Comparison of ENCODE assay signal across 8 mouse cellular contexts in genomic region chr10:110733343-110733742, GRCm38 (mm10). TPM values are rescaled to one million over a fixed set of nuclear protein-coding genes. Genes with fewer than 3 reads are reported as not detected.
A peak's percentile ranks its signal among the peaks of the same experiment; 100 is the strongest.
DNase-seq lines count a peak whose midpoint lies in the region; ATAC-seq and TF ChIP-seq lines count a peak whose summit lies in the region.
"Had no signal": no experiment of that assay in that cellular context is flagged by ENCODE, and none has a peak within 500 bp of the region (broad histone marks: within the 10 kb centered on the region; RNA-seq: fewer than 3 reads in every experiment).

No protein-coding gene starts in this region.

- H3K27me3 ChIP-seq in embryonic facial prominence, embryonic 14.5 days (replicated peaks; ENCODE audit: control insufficient read depth, insufficient read depth, low read length) = no peaks in the 10 kb centered on the region
- H3K27me3 ChIP-seq in lung, embryonic 16.5 days (ENCODE audit: control insufficient read depth, insufficient read depth, low read depth, low read length) = no peaks in the 10 kb centered on the region

- TF ChIP-seq CTCF in bone marrow, adult 2 months (IDR thresholded peaks at IDR 0.05; ENCODE audit: control insufficient read depth, insufficient read depth, low read length) = peak; percentile 64

- H3K36me3 ChIP-seq in embryonic facial prominence, embryonic 14.5 days (ENCODE audit: control insufficient read depth, insufficient read depth, low read length) = no peaks in the 10 kb centered on the region
- no peaks in the 10 kb centered on the region for H3K36me3 ChIP-seq in lung, embryonic 16.5 days (ENCODE audit: control insufficient read depth, insufficient read depth, low read length)

- no peak overlapping the region for H3K9ac ChIP-seq in embryonic facial prominence, embryonic 14.5 days (ENCODE audit: low read depth, low read length)
- no peak overlapping the region for H3K9ac ChIP-seq in lung, embryonic 16.5 days (ENCODE audit: low read length)

- no peak for TF ChIP-seq POLR2A in bone marrow, adult 2 months (IDR thresholded peaks at IDR 0.05; ENCODE audit: borderline replicate concordance, control insufficient read depth, low read depth, low read length)

- WGBS in bone marrow, adult 2 months = 7% methylated on average over 6 of the region's 6 CpGs
- WGBS in embryonic facial prominence, embryonic 14.5 days = 23% methylated on average over 6 of the region's 6 CpGs
- 20% methylated on average over 6 of the region's 6 CpGs for WGBS in lung, embryonic 16.5 days

- H3K4me1 ChIP-seq in bone marrow, adult 2 months (ENCODE audit: control insufficient read depth, insufficient read depth, low read length) = no peaks in the 10 kb centered on the region
- H3K4me1 ChIP-seq in embryonic facial prominence, embryonic 14.5 days (ENCODE audit: control insufficient read depth, insufficient read depth, low read length) = no peaks in the 10 kb centered on the region
- no peaks in the 10 kb centered on the region for H3K4me1 ChIP-seq in lung, embryonic 16.5 days (replicated peaks; ENCODE audit: control insufficient read depth, insufficient read depth, low read length)

- peak; percentile 62 for DNase-seq in MN1 (ENCODE audit: low spot score)
- peak; percentile 76 for DNase-seq in embryonic facial prominence, embryonic 14.5 days (ENCODE audit: low spot score)
- peak; percentile 82 for DNase-seq in heart, postnatal 4 days
- peak; percentile 76 for DNase-seq in layer of hippocampus, adult 9-11 months
- DNase-seq in right cerebral cortex, adult 18-20 months = peak; percentile 73

- no peak overlapping the region for H3K4me3 ChIP-seq in bone marrow, adult 2 months (replicated peaks; ENCODE audit: control insufficient read depth, low read depth, low read length)
- no peak overlapping the region for H3K4me3 ChIP-seq in embryonic facial prominence, embryonic 14.5 days (ENCODE audit: low read depth, low read length)
- H3K4me3 ChIP-seq in lung, embryonic 16.5 days (ENCODE audit: low read length) = no peak overlapping the region
- H3K4me3 ChIP-seq: myocyte had no signal

- no peak for ATAC-seq in embryonic facial prominence, embryonic 14.5 days (ENCODE audit: low read depth)
- ATAC-seq in lung, embryonic 16.5 days (ENCODE audit: low read depth) = peak; percentile 59

- H3K4me2 ChIP-seq in embryonic facial prominence, embryonic 14.5 days (ENCODE audit: low read depth, low read length) = no peak overlapping the region
- H3K4me2 ChIP-seq in lung, embryonic 16.5 days (ENCODE audit: low read depth, low read length) = no peak overlapping the region

- no peak overlapping the region for H3K27ac ChIP-seq in bone marrow, adult 2 months (ENCODE audit: control insufficient read depth, insufficient read depth, low read depth, low read length, poor library complexity)
- H3K27ac ChIP-seq in embryonic facial prominence, embryonic 14.5 days (replicated peaks; ENCODE audit: low read depth, low read length) = no peak overlapping the region
- no peak overlapping the region for H3K27ac ChIP-seq in lung, embryonic 16.5 days (ENCODE audit: low read length)

- H3K9me3 ChIP-seq in embryonic facial prominence, embryonic 14.5 days (ENCODE audit: control insufficient read depth, low read length) = no peaks in the 10 kb centered on the region
- H3K9me3 ChIP-seq in lung, embryonic 16.5 days (ENCODE audit: control insufficient read depth, low read length) = no peaks in the 10 kb centered on the region

RNA-seq across cellular contexts. Expression of gene E2f7, which starts 11.9 kb away (rescaled TPM):
- 7.8 and 11.6 TPM in 2 replicates for polyA plus RNA-seq in bone marrow, adult 2 months (2011; ENCODE audit: insufficient read depth, insufficient read length, low replicate concordance, missing spikeins)
- polyA plus RNA-seq in embryonic facial prominence, embryonic 14.5 days (2014; fragmentation: Nextera tagmentation; extraction: Ambion mirVana) = 21.5 and 23.8 TPM in 2 replicates
- 10 to 100 TPM; 14.9 to 19.2 TPM for total RNA-seq in heart, postnatal 4 days (2021)
- 31.8 and 34.1 TPM in 2 replicates for polyA plus RNA-seq in lung, embryonic 16.5 days (2015; fragmentation: Nextera tagmentation; extraction: Ambion mirVana)
